Mouse (Mus musculus): ENCODE data around the gene Card19.

Gene Card19

DNA sequence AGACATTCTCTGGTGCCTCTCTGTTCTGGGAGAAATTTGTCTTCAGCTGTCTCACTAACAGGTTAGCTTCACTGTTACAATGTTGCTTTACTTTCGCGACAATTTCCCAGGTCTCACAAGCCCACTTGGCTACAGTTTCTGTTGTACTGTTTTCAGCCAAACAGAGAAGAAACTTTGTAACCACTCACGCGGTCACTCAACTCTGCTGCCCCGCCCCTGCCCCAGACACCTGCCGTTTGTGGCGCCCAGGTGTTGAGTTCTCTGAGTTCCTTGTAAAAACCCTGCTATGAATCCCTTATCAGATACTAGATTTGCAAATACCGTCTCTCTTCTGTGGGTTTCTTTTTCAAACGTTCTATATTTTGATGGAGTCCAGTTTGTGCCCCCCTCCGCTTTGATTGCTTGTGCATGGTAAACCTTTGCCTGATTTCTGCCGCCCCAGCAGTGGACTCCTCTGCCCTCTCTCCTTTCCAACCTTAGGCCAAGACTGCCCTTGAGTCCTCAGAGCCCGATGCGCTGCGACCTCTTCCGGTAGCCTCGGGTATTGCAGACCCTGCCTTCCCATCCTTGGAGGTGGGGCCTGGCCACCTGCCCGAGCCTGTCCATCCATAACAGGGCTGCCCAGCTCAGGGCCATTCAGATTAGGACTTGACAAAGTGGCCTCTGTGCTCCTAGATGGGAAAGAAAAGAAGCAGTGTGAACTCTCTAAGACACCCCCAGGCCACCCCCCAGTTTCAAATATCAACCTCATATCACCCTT lies 46.2 kb downstream of the Card19 start:
- peak; percentile 80 for DNase-seq

GRCm38 (mm10) chr13:49167081-49167480 lies 48.8 kb downstream of the Card19 start:
- no peak for DNase-seq

DNA sequence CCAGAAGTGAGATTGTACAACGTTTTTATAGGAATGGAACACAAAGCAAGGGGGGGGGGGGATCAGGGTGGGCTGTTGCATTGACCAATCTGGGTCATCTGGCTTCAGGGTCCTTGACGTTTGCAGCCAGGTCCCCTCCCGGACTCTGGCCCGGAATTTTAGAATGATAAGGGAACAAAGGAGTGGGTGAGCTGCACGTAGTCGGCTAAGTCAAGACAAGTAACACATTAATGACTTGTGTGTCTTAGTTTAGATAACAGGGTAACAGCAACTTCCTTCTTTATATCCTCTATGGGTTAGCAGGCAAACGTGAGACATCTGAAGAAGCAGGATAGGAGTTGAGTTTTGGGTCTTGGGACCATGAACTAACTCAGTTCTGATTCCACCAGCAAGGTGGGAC lies 52.2 kb downstream of the Card19 start:
- no peak for DNase-seq

DNA sequence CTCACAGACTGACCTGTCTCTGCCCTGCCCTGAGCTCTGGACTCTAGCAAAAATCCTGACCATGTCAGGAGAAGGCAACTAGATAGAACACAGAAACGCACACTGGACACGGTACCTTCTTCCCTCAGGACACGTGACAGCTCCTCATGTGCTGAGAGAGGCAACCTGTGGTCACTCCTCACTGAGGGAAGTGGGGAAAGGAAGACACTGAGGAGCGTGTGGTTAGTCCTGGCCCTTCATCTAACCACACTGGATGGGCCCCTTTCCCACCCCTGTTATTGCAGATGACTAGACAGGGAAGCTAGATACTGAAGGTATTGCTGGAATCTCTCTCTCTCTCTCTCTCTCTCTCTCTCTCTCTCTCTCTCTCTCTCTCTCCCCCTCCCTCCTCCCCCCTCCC lies 53.1 kb downstream of the Card19 start:
- DNase-seq = no peak

DNA sequence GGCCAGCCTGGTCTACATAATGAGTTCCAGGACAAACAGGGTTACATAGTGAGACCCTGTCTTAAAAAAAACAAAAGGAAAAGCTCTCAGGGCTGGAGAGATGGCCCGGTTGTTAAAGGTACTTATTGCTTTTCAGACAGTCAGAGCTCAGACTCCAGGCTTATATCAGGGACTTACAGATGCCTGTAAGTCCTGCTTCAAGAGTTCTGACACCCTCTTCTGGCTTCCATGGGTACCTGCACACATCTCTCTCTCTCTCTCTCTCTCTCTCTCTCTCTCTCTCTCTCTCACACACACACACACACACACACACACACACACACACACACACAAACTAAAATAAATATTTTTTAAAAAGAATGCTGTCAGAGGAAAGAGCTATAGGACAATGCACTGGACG lies 54.6 kb downstream of the Card19 start:
- DNase-seq = no peak

- DNase-seq = no peak
Observed at GRCm38 (mm10) chr13:49158040-49158713, 57.7 kb downstream of the Card19 start.

- DNase-seq = no peak
Observed at GRCm38 (mm10) chr13:49156645-49157044, 59.2 kb downstream of the Card19 start.

- no peak for DNase-seq
Observed at GRCm38 (mm10) chr13:49154621-49155020, 61.2 kb downstream of the Card19 start.

GRCm38 (mm10) chr13:49154028-49154427 lies 61.8 kb downstream of the Card19 start:
- DNase-seq = no peak

Data from embryo, embryonic 11 days (tissue).